Mouse (Mus musculus): ENCODE data around the gene Cdh22.

DNA sequence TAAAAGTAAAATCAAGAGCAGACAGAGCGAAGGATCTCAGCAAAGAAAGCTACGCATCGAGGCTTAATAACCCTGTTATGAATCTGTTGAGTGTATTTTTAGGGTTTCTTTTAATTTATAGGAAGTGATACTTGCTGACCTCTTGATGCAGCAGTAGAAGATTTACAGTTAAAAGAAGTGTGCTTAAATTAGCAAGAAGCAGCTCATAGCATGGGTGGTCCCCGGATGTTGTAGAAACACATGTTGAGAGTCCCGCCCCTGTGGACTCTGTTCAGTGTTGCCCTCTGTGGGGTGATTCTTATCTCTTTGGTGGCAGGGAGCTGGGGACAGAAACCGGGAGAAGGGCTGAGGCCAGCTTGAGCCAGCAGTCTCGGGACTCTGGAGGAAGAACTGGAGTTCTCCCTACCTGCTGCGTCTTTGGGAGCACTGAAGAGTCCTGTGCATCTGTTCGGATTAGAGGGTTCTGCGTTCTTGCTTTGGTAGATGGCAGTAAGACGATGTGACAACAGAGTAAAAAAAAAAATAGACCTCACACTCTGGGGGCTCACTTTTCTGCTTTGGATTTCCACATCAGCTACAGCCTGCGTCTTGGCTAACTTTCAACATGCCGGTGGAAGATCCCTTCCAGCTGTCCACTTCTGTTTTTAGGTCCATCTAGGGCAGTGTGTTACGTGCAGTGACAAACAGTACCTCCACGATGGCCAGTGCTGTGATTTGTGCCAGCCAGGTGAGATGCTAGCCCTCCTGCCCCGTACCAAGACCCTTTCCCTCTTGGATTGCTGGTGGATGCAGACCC, 172.8 kb downstream of the Cdh22 start:
- TF ChIP-seq GATA1 (IDR thresholded peaks at IDR 0.05; ENCODE audit: low read length) (no peak), TAL1 (IDR thresholded peaks at IDR 0.05; ENCODE audit: low read length) (no peak)

Measured in erythroblast, embryonic 14.5 days (primary cell).